Mouse (Mus musculus): ENCODE measurements around the gene Id2. TPM values are rescaled to one million over a fixed set of nuclear protein-coding genes. Genes with fewer than 3 reads are reported as not detected.

Gene Id2
- 88.8 TPM for polyA plus RNA-seq (2014; fragmentation: Illumina TruSeq; extraction: RNeasy Lipid Tissue Mini Kit (QIAGEN cat#74804); ENCODE audit: insufficient read depth, low read depth, low replicate concordance)

DNA sequence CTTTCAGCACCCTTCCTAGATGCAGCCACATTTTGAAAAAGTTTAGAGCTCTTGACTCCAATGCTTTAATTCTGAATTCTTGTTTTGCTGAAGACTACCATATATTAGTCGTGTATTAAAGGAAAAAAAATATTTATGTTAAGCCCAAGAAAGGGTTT, at the start of gene Id2:
TSS of gene Id2 (minus strand) at position 89 of the 158 bp plus-strand sequence.

Other genes with a start within 250 kb of the Id2 start
- 15.0 TPM for gene Kidins220, start 122.2 kb downstream of the Id2 start, polyA plus RNA-seq (2014; fragmentation: Illumina TruSeq; extraction: RNeasy Lipid Tissue Mini Kit (QIAGEN cat#74804); ENCODE audit: insufficient read depth, low read depth, low replicate concordance)